Mouse (Mus musculus) adrenal gland, adult 8-10 months (tissue): ENCODE data around the gene Anapc1. TPM values are rescaled to one million over a fixed set of nuclear protein-coding genes. Genes with fewer than 3 reads are reported as not detected.

ENCODE experiments used
- DNase-seq: peaks from one replicate; pipeline ENCODE4 v3.0.0; 2022
- total RNA-seq, 4 experiments: library from RNA; stranded (reverse); gene quantifications; 2 replicates each; pipeline ENCODE4 v1.2.4; 2022

The Anapc1 gene
- total RNA-seq, result 100 to 1,000 TPM in 1 of 4 experiments, 10 to 100 TPM in 3; 68.0 to 107 (median 76.9) TPM

DNA sequence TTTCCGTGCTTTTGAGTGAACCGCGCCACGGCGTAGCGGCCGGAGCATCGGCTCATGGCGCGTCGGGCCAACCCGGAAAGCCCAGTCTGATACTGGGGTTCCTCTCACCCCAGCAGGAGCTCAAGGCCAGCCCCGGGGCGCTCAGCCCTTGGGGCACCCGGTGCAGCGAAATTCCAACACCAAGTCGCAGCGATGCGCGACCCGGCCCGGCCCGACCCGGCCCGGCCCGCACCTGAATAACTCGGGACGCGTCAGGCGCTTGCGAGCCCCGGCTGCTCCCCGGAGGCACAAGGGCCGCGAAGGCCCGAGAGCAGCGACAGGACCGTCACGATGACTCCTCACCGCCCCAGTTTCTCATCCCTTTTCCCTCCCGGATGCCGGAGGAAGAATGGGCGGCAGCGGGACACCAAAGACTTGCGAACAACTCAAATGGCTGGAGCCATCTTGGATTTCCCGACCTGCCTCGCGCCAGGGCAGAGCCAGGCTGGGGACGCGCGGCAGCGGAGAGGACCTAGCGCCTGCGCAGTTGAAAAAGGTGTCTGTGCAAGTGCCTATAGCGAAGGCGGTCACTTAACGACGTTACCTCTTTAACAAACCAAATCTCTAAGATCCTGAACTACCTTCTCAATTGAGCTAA lies at the start of gene Anapc1:
TSS of gene Anapc1 (minus strand) at position 471 of the 637 bp plus-strand sequence.
- DNase-seq, result peak; percentile 84

DNA sequence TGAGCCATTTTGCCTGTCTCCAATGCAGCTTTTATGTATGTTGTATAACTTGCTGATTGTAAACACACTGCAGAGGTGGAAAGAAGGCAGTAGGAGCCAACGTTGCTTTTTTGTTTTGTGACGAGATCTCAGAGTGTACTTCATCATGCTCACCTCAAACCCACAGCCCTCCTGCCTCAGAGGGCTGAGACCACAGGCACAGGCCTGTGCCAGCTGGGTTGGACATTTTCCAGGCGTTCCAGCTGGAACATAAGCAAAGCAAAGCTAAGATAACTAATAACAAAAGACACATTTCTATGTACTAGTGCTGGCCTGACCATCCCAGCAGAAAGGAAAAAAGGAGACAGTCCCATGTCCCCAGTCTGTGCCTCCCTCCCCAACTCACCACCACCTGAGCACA lies 47.9 kb upstream of the Anapc1 start:
- no peak for DNase-seq

DNA sequence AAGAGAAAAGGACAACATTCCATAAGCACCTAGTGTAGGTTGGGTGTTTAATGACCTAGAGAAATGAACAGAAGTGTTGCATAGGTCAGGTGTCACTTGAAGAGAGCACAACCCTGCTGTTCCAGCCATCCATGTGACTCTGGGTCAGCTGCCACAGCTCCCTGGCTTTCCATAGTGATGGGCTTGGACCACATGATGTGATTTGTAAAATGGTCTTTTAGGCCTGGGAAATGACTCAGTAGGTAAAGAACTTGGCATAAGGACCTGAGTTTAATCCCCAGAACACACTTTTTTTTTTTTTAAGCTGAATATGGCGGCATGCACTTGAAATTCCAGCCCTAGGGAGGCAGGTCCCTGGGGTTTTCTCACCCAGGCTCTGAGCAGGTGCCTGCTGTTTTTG lies 44.8 kb upstream of the Anapc1 start:
- DNase-seq, result no peak

DNA sequence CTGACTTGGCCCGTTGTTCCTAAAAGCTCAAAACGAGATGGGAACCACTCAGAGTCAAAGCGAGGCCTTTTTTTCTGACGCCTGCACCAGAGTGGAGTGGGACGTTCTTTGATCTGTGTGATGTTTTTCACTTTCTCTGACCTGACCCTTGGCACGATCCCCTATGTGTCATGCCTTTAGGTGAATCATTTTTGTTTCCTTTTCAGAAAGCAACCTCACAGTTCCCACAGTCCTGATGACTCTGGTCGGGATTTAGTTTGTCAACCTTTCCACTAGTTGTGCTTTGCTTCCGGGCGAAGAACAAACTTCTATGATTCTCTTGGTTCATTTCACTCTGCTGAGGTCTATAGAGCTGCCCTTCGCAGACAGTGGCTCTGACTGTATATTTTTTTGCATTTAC lies 44.3 kb upstream of the Anapc1 start:
- no peak for DNase-seq

DNA sequence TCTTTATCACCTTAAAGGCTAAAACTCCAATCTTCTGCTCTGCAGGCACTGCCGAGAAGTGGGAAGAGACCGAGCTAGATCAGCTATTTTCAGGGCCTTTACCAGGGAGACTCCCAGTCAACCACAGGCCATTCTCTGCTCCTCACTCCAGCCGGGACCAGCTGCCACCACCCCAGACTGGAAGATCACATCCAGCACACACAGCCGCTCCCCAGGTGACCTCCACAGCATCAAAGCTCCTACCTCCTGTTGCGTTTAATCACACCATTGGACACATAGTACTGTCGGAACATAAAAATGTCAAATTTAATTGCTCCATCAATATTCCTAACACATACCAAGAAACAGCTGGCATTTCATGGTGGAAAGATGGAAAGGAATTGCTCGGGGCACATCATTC lies 42.0 kb upstream of the Anapc1 start:
- DNase-seq, result no peak

DNA sequence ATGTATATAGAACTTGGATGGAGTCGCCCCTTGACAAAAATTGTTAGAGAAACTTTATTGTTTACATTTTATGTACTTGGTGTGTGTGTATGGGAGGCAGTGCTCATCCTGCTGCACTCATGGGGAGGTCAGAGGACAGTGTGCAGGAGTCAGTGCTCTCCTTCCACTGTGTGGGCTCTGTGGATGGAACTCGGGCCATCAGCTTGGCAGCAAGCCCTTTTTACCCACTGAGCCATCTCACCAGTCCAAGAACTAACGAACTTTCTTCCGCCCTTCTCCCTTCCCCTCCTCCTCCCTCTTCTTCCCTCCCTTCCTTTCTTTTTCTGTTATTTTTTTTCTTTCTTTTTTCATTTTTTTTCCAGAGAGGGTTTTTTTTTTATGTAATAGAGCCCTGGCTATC lies 40.9 kb upstream of the Anapc1 start:
- no peak for DNase-seq

DNA sequence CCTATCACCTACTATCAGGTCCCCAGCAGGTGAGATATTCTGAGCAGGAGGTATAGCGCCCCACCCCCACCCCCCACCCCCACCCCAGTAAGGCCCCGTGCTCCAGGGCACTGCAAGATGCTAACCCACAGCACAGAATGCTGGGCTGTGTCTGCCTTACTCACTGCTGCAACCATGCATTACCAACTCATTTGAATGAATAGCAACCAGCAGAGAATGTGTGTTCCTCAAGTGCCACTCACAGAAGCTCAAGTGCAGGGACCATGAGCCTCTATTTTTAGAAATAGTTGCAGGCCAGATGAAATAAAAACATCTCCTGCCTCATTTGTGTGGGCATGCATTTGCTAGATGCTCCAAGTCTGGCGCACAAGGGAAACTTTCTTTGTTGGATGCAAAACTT lies 40.4 kb upstream of the Anapc1 start:
- DNase-seq, result no peak

DNA sequence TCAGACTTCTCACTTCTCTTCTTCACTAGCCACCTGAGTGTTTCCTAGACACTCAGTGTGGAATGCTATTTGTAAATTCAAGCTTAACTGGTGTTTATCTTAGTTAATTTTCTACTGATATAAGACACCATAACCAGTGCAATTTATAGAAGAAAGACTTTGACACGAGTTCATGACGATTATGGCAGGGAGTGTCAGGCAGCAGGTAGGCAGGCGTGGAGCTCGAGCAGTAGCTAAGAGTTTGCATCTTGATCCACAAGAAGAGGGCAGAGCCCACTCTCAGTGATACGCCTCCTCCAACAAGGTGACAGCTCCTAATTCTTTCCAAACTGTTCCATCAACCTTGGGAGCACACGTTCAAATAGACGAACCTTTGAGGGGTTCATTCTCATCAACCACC lies 39.4 kb upstream of the Anapc1 start:
- no peak for DNase-seq

DNA sequence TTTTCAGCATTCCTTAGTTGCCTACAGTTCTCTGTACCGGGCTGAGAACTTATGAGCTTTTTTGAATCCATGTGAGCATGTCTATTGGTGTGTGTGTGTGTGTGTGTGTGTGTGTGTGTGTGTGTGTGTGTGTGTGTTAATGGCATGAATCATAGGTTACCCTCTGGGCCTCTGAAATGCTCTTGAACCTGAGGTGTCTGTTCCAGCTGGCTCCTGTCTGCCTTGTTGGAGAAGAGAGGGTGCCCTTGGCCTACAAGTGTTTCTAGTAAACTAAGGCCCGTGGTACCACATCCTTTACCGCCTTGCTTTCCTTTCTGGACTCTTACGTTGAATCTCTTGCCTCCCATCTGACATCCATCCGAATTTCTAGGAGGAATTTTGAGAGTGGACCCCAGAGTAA lies 38.9 kb upstream of the Anapc1 start:
- no peak for DNase-seq

DNA sequence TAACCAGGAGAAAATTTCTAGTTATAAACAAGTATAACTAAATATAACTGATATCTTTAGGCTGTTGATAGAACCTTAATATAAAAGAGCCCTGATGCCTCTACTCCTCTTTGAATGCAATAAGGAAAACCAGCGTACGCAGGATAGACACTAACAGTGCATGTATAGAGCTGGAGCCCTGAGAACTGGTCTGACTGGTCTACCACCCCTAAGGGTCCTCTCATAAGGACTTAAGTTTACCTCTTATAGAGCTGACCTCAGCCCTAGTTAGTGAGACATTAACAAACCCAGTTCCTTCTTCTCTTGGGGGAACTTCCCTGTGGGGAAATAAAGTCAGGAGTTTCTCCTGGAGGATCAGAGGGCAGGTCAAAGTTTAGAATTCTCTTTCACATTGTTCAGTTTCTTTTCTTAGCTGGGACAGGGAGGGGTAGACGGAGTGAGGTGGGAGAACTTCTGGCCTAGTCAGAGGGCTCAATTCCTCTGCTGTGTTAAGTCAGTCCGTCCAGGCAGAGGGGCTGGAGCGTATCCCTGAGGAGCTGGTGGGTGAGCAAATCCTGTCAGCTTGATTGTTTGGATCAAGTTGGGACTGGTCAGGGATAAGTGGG lies 35.0 kb upstream of the Anapc1 start:
- no peak for DNase-seq

DNA sequence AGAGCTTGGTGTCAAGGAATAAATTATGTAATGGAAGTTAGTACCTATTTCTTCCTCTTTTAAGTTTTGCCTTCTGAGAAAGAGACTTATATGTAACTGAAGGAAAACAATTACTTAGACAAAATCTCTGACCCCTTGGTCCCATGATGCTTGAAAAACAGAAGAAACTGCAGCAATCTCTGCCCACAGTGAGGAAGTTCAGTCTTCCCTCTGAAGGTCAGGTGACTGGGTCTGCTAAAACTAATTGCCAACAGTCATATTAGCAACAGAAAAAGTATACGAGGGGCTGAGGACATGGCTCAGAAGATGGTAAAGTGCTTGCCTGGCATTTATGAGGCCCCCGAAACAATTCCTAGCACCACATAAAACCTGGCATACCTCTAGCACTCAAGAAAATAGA lies 32.2 kb upstream of the Anapc1 start:
- DNase-seq, result no peak

DNA sequence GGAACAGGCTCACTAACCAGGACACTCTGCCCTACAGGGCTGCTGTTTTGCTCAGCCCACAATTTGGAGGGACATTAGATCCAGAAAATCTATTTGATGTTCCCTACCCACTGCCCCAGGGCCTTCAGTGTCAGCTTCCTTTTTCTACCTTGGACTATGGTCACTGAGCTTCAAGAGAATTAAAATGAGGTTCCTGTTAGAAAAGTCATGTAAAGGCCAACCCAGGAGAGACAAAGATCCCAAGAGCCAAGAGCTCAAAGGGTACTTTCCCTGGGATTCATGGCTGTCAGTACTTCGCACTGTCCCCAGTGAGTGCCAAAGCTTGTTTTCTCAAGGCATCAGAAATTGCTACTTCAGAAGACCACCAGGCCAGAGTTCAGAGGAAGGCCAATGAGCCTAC lies 28.8 kb upstream of the Anapc1 start:
- no peak for DNase-seq

DNA sequence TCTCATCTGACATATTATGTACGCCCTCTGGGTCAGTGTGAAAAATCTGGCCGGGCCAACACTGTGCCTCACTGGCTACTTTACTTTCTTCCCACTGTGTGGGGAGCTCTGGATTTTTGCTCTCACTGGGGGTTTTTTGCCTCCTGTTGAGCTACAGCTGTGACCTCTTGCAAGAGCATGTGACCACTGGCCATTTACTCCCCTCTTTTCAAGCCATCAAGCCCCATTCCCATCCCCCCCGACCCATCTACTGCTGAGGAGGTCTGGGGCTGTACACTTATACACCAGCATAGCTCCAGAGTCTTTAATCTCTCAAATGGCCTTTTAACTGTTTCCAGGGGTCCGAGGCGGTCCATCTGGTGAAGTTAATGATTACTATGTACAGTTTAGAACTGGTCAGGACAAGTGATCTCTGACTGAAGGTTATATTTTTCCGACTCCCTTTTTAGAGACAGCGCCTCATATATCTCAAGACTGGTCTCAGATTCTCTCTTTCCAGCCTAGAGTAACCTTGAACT lies 27.6 kb upstream of the Anapc1 start:
- DNase-seq, result no peak

DNA sequence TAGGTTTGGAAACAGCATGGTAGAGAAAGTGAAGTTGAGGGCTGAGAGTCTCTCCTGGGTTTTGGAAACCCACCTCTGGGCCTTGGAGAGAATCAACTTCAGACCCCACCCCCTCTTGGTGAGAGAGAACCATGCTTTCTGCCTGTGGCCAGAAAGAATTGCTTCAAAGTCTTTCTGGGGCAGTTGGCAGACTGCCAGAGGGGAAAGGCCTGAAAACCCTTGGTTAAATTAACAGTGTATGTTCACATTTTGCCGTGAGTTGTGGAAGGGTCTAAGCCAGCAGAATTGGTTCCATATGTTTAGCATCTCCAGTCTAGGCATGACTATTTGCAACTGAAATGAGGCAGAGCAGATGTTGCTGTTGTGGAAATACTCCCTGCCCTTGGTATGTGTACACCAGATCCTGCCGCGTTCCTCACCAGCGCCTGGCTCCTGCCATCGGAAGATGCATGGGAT lies 26.4 kb upstream of the Anapc1 start:
- no peak for DNase-seq

DNA sequence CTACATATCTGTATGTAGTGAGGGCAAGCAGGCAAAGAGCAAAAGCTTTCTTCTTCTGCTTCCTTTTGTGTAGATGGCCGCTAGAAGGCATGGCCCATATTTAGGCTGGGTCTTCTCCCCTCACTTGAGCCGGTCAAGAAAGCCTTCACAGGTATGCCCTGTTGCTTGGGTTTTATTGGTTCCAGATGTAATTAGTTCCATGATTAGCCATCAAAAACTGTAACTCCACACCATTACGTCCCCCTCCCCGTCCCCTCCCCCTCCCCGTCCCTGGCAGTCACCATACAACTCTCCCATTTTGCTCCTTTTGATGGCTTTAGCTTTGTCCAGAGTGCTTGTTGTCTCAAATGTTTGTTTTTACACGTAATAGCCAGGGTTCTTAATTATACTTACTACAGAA lies 25.7 kb upstream of the Anapc1 start:
- DNase-seq, result no peak

DNA sequence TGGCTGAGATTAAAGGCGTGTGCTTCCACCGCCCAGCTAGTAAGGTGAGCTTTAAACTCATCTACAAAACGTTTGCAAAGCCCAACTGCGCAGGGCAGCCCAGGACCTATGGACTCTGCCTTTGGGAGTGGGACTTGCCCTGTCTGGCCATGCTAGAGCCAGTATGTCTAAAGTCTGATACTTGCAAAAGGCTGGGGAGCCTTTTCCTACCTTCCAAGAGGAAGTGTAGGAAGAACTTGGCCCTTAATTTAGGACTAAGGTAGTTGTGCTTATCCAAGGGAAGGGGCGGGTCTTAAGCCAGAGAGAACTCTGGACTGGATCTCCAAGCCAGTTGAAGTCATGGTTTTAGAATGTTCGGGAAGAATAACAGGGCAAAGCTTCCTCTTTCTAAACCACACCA lies 23.4 kb upstream of the Anapc1 start:
- no peak for DNase-seq

DNA sequence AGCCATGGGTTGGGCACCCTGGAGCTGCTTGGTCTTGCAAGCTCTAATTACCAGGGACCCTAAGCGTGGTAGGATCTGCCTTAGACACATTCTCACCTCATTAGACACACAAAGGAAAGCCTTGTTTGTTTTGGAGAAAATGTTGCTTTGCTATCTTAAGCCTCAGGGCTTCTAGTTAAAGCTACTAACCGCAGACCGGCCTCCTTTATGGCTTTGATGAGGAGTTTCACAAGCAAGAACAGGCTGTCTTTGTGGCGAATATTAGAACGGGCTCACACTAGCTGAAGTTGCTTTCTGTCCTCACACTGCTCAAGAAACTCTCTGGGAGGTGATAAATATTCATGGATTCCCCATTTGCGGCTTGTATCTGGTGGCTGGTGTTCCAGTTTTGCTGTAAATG lies 22.1 kb upstream of the Anapc1 start:
- no peak for DNase-seq

DNA sequence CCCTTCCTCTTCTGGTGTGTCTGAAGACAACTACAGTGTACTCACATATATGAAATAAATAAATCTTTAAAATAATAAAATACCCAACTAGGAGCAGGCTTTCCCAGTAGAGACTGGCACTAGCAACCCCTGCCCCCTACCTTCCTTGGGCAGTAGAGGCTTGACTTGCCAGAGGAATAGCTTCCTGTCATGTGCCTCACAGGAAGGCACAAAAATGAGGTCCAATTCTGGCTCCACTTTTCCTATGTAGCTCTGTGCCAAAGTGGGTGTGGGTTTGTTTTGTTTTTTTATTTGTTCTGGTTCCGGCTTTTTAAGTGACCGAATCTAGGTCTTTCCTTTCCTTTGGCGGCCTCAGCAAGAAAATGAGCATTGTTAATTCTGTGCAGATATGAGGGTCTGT lies 17.3 kb upstream of the Anapc1 start:
- peak; percentile 21 for DNase-seq

DNA sequence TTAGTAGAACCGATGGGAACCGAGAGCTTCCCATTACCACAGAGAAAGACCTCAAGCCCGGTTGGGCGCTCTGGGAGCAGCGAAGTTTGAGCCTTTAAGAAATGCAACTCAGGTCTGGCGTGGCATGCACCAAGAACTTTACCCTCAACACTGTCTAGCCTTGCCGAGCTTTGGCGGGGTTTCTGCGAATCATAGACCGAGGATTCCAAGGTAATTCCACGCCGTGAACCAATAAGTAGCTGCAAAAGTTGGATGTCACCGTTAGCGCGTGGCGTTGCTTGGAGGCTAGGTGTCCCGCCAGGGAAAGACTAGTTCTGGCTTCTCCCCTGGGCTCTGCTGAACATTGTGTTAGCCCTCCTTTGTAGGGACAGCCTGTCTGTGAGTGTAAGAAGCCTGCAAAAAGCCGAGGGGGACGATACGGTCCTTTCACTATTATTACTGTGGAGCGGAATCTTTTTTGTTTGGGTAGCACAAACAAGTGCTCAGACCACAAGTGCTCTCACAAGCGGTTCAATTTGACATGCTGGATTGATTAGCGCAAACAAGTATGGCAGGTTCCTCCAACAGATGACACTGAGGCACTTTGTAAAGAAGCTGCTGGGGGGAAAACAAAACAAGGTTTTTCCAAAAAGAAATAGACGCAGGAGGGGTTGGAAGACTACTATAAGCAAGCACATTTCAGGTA lies 12.2 kb upstream of the Anapc1 start:
- DNase-seq, result peak; percentile 15

DNA sequence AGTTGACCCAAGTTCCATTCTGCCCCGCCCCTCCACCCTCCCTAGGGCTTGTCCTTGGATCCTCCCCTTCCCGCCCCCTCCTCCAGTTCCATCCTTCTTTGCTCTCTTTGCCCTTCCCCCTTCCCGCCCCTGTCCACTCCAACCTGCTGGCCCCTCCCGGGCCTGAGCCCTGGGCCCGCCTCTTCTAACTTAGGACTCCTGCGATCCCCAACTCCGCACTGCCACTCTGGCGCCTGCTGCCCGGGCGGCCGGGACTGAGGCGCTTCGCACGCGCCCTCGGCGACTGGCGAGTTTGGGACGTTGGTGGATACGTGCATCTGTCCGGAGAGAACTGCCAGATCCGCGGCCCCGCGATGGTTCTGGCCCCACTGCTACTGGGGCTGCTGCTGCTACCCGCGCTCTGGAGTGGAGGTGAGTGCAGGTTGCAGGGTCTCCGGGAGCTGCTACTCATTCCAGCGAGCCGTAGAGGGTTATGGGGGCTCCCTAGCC lies 11.5 kb upstream of the Anapc1 start, which contains the start of gene Mertk:
TSS of gene Mertk (plus strand) at position 264 of the 489 bp plus-strand sequence.
- peak; percentile 82 for DNase-seq

DNA sequence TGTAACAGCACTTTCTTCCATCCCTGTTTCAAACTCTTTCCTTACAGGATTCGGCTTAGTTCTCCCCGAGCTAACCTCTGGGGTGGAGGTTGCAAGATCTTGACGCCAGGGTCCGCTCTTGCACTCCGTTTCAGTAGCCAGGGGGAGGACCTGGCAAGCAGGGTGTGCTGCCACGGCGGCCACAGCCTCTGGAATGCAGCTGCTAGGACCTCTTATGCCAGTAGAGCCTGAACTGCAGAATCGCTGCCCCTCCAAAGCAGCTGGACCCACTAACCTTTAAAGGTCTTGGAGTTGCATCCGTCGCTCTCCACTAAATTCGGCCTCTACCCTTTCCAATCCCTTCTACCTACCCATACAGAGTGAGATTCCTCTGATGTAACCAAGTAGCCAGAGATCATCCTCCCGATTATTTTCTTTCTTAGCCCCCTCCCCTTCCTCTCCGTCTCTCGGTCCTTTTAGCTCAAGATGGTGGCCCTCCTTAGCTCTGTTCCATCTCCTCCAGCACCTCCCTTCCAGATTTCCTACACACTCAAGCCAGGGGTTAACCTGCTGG lies 11.0 kb upstream of the Anapc1 start:
- DNase-seq, result peak; percentile 79

DNA sequence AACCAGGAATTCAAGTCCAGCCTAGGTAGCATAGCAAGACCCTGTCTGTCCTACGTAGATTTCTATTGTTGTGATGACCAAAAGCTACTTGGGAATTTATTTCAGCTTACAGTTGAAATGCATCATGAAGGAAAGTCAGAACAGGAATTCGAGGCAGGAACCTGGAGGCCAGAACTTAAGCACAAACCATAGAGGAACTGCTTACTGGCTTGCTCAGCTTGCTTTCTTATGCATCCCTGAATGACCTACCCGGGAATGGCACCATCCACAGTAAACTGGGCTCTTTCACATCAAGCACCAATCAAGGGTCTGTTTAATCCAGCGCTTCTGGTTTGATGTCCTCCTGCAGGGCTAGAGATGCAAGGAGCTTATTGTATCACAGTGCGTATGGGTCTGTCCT lies 10.4 kb upstream of the Anapc1 start:
- no peak for DNase-seq

DNA sequence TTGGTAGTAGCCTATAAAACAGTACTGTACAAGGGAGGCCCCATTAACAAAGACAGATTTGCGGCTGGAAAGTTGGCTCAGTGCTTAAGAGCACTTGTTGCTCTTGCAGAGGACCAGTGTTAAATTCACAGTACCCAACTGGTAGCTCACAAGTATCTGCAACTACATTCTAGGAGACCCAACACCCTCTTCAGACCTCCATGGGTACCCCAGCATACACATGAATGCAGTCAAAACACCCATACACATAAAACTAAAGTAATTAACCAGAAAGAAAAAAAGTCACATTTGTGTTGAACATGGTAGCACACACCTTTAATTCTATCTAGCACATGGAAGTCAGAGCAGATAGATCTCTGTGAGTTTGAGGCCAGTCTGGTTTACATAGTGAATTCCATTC lies 9.9 kb upstream of the Anapc1 start:
- DNase-seq, result no peak
